Mouse (Mus musculus) T-helper 2 cell (primary cell): Measurements from ENCODE around the gene Hoxa2.

Source experiments
- in situ Hi-C: fragments of 300-600 bp; cut with MboI, MseI; formaldehyde crosslinking; loops from one replicate; pipeline ENCODE4 v1.15.1; 2025; ENCODE audit warnings: high pct_unique_total_duplicates

Gene Hoxa2

DNA sequence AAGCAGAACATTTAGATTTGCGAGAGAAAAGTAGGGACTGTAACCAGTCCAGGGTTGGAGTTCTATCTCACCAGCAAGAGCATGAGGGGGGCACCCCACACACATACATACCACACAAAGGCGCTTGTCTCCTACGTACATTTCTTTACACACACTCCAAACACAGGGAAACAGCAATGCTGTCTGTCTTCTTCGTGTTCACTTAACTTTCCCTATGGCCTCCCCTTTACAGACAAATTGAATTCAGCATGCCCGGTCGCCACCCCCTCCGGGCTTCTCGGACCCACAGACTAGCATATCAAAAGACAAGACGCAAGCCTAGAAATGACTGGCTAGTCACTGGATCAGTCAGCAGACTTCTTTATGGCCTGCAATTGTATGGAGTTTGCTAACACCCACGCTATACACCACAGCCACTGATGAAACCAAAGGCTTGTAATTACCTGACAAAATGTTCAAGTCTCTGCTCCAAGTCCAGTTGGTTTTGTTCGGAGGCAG lies 15.6 kb upstream of the Hoxa2 start:
- in situ Hi-C loops, result no loop called here

- in situ Hi-C loops, result no loop called here
Measured at GRCm38 (mm10) chr6:52179690-52180089, 15.1 kb upstream of the Hoxa2 start.

DNA sequence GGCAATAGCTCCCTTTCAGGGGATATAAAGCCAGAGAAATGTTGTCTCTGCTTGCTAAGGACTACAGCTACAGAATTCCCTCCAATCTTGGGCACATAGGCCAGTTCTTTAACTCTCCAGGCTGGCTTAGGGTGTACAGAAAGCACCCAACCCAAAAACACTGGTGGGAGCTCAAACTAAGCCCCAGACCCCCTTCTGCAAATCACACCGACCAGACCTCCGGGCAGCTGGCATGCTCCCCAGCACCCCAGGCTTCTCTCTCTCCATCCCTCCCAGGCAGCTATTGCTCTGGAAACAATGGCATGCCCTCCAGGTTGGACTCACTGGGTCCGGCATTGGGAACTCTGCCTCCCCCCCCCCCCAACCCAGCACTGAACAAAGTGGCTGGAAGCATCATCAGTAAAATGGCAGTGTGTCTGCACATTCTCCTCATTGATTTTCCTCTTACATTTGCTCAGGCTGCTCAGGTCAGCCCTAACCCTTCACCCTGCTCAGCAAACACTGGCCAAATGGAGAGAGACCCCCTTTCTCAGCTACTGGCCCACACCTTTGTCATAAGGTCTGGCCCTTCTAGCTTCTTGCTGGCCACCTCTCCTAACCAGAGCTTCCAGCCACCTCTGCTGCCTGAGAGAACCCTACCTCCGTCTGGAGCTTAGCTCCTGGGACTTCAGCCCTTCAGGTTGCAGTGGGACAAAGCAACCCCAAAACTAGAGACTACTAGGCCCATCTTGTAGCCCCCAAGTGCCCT lies 14.5 kb upstream of the Hoxa2 start:
- in situ Hi-C loops, result no loop called here

DNA sequence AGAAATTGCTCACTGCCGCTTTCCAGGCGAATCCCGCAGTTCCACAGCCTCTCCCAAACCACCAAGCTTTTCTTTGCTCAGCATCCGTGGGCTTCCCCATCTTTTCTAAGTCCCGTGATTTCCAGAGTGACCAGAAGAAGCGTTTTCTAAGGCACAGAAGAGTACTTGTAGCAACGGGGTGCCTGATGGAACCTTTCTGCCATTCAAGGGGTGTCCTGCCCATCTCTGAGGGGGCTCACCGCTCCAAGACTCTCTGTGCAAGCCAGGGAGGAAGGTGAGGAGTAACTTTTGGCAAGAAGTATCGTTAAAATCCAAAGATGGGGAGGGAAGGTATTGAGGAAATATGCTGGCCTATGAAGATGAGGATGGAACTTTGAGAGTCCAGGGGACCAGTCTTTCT lies 13.2 kb upstream of the Hoxa2 start:
- in situ Hi-C loops, result no loop called here

DNA sequence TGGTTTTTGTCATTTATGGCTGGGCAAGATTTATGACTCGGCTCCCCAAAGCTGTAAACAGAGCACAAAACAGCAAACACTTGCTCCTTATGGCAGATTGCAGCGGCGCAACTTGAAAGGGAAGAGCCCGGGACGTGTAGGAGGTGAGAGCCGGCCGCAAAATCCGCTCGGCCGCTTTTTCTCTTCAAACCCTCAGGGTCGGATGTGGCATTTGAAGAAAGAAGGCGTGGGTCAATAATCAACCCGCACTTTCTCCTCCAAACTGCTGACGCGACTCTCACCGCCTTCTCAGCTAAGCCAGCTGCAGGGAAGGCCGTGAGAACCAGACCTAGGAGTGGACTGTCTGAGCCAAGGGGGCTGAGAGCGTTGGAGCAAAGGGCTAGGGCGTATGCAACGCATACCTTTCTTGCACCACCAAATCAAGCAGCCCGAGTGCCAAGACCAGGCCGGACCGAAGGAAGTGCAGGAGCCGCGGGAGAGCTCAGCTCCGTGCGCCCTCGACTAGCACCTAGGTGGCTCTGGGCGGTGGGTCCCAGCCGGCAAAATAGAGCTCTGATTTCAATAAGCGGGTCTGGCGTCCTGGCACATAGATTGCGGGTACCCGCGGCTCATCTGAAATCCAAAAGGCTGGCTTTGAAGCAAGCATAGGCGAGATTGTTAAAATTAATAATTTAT lies 12.6 kb upstream of the Hoxa2 start, which contains the start of gene 5730596B20Rik:
Gene 5730596B20Rik (plus strand): TSS at position 438 of the 675 bp plus-strand sequence.
- in situ Hi-C loops, result no loop called here

DNA sequence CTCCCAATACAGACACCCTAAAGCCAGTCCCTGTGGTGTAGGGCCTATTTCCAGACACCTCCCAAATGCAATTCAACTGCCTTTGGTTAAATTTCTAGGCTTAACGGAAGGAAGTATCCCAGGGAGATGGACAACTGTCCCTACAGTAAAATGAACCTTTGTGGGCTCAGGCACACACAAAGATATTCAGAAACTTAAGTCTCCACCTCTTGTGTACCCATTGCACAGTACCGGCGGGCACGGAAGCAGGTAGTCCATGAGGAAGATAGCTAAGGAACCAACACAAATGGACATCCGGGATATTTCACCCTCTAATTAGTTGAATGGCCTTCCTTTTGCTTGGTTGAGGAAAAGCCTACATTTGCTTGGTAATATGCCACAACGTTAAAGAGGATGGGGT lies 11.8 kb upstream of the Hoxa2 start:
- in situ Hi-C loops, result no loop called here

DNA sequence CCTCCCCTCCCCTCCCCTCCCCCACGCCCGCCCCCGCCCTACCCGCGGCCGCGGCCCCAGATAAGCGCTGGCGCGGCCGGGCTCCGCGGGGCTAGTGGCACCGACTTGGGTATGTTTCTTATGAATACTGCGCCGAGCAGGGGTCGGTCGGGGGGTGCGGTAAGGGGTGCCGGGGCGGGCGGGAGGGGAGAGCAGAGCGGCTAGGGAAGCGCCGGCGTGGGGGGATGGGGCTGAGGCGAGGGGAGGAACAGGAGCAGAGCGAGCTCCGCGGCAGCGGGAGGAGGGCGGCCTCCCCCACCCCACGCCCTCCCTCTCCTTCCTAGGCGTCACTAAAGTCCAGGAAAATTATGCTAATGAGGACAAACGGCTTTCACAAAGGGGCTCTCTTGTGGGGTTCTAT lies 11.2 kb upstream of the Hoxa2 start:
- in situ Hi-C loops, result no loop called here

GRCm38 (mm10) chr6:52174968-52175751 lies 10.5 kb upstream of the Hoxa2 start:
- in situ Hi-C loops, result no loop called here

GRCm38 (mm10) chr6:52173648-52174047 lies 9.0 kb upstream of the Hoxa2 start:
- in situ Hi-C loops, result no loop called here

DNA sequence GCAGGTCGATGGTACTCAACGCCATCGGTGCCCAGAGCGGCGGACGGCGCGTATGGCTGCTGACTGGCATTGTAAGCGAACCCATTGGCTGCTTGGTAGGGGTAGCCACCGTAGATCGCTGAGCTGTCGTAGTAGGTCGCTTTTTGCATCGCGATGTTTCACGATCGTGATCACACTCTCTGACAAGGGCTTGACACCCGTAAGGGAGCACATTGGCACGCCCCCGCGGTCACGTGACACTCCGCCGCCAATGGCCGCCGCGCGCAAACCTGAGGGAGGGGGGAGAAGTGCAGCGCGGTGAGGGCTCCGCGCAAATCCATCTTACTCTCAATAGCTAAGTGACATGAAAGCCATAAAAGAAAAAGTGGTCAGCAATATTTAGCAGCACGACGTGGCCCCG lies 7.9 kb upstream of the Hoxa2 start:
- in situ Hi-C loops, result no loop called here

- in situ Hi-C loops, result no loop called here
Measured at GRCm38 (mm10) chr6:52171938-52172337, 7.3 kb upstream of the Hoxa2 start.

DNA sequence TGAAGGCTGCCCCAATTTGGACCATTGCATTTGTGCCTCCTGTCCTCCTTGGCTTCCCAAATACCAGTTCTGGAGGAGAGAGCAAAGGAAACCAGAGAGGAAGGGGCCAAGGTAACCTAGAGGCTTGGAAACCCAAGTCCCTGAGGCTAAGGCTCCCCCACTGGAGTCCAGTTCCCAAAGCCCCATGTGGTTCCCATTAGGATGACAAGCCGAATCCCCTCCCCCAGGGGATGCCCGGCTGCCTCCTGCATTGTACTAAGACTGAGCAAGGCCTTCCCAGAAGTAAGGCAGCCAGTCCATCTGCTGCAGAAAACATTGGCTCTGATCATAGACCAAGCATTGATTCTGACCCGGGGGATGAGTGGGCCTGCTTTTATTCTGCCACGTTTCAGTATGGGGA lies 6.7 kb upstream of the Hoxa2 start:
- in situ Hi-C loops, result no loop called here

DNA sequence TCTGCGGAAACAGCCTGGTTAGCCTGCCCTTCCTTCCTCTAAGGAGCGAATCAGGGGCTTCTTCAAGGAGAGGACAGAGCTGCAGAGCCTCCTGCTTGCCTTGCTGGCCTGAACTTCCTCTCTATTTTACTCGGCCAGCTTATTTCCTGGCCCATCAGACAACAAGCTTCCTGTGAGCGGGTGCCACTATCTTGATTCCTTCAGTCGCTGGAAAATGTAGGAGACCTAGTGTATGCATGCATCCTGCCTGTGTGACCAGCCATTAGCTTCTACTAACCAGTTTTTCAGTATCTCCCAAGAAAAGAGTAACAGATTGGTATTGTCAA lies 6.2 kb upstream of the Hoxa2 start:
- in situ Hi-C loops, result no loop called here

DNA sequence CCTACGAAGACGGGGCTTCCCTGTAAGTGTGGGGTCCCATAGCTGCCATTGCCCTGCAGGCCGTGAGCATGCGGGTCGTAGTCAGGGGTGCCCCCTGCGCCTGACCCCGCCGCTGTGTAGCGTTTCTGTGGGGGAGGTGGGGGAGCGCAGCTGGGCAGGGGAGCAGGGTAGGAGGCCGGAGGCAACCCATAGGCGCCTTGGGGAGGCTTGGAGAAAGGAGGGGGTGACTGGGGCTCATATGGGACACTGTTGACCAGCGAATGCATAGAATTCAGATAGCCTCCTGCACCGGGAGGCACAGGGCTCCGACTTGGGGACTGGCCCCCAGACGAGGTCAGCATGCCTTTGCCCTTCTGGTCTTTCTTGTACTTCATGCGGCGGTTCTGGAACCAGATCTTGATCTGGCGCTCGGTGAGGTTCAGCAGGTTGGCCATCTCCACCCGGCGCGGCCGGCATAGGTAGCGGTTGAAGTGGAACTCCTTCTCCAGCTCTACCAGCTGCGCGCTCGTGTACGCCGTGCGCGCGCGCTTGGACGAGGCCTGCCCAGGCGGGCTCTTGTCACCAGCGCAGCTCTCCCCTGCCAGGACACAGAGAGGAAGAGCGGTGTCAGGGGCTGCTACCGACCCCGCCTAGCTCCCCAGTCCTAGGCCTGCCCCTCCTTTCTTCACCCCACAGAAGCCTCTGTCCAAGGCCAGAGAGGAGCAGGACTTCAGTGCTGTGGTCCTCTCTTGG lies 5.7 kb upstream of the Hoxa2 start:
- in situ Hi-C loops, result no loop called here

- in situ Hi-C loops, result no loop called here
Measured at GRCm38 (mm10) chr6:52169499-52170165, 5.0 kb upstream of the Hoxa2 start.

DNA sequence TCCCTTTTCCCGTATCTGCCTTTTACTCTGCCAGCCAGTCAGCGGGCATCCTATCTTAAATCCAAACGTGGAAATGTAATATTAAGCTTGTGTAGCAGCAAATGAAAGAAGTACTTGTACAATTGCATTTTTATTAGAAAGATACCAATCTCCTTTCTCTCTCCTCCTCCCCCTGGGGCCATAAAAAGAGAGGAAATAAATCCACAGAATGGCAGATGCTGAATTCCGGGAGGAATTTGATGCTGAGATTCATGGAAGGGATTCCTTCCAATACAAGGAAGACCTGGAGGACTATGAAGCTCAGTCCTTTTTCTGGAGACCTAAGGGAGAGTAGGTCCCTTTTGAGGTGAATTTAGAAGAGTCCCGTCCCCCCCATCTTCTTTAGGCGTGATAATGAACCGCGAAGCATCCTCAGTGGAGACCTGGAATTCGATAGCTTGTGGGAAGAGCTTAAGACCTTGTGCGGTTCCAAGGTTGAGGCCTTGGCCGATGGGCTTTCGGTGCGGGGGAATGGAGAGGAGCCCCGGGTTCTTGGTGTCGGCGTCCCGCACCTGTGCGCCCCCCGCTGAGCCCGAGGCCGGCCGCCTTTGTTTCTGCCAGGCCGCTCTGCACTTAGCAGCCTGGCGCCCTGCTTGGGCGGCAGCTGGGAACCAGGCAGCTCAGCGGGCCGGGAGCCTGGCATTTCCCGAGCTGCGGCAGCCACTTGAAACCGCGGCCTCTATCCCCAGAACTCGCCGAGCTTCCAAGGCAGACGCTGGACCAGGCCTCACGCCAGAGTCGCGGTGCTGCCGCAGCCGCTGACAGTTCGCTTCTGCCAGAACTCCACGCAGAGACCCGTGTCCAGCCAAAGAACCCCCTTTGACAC lies 3.8 kb upstream of the Hoxa2 start:
- in situ Hi-C loops, result no loop called here

DNA sequence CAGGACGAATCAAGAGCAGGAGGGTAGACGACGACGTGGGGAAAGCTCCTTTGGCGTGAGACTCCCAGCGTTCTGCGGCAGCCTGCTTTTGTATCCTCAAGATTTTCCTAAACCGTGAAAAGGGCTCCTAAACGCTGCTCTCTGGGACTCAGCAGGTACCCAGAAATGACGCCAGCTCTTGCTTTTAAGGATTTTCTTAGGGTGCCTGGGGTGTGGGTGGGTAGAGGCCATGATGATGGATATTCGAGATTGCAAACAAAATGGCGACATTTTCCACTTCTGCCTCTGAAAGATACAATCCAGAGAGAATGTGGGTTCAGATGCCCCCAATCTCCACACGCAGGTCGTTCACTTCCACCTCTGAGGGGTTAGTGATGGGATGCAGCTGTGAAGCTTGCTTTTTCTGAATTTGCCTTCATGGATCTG lies 3.1 kb upstream of the Hoxa2 start:
- in situ Hi-C loops, result no loop called here

- in situ Hi-C loops, result no loop called here
Measured at GRCm38 (mm10) chr6:52167176-52167575, 2.5 kb upstream of the Hoxa2 start.

GRCm38 (mm10) chr6:52166431-52167077 lies 1.9 kb upstream of the Hoxa2 start:
- in situ Hi-C loops, result no loop called here
